Mouse (Mus musculus) CH12.LX (cell line): ENCODE measurements around the gene Rab36. TPM values are rescaled to one million over a fixed set of nuclear protein-coding genes. Genes with fewer than 3 reads are reported as not detected.

Source experiments
- DNase-seq: peaks from one replicate; pipeline ENCODE4 v3.0.0-alpha.2; 2013; ENCODE audit errors: extremely low read depth
- H3K27ac ChIP-seq: 2 replicates; pipeline ENCODE4 v1.5.1; 2012; ENCODE audit warnings: low read depth, mild to moderate bottlenecking, control low read depth, moderate library complexity; ENCODE audit not compliant: insufficient read depth
- H3K27me3 ChIP-seq: replicated peaks from 2 replicates; pipeline ENCODE3; 2012; ENCODE audit warnings: inconsistent platforms
- H3K36me3 ChIP-seq, 2 experiments: replicated peaks in 1 of 2; 2 replicates each; pipeline versions ENCODE3 to v1.6.1; 2012; ENCODE audit warnings: inconsistent platforms in 1 of 2, low read length in 1 of 2, mild to moderate bottlenecking in 1 of 2, mixed read lengths in 1 of 2, moderate library complexity in 1 of 2; ENCODE audit not compliant: control insufficient read depth in 1 of 2, insufficient read depth in 1 of 2
- H3K4me1 ChIP-seq, 2 experiments: 2 replicates each; pipeline ENCODE4 v1.6.1; 2012; ENCODE audit warnings: inconsistent platforms in 1 of 2, moderate library complexity in 1 of 2; ENCODE audit not compliant: insufficient read depth in 2 of 2, control insufficient read depth in 1 of 2
- H3K4me2 ChIP-seq: 2 replicates; pipeline ENCODE4 v1.6.1; 2012; ENCODE audit warnings: low read depth, mild to moderate bottlenecking, control low read depth; ENCODE audit not compliant: poor library complexity, insufficient read depth, severe bottlenecking
- H3K4me3 ChIP-seq, 3 experiments: fragments of 150-350 bp in 1 of 3; sonication (generic) in 1 of 3; replicated peaks in 1 of 3; 2 replicates each; pipeline versions ENCODE3 to v1.5.1; 2011 to 2012; ENCODE audit warnings: low read depth in 2 of 3, low read length in 2 of 3, mild to moderate bottlenecking in 2 of 3, moderate library complexity in 2 of 3, control low read depth in 1 of 3, improper control_type of control experiment in 1 of 3, inconsistent platforms in 1 of 3, mixed read lengths in 1 of 3; ENCODE audit not compliant: poor library complexity in 1 of 3
- H3K79me2 ChIP-seq: replicated peaks from 2 replicates; pipeline ENCODE4 v1.6.1; 2012; ENCODE audit warnings: mild to moderate bottlenecking, moderate library complexity; ENCODE audit not compliant: control insufficient read depth, poor library complexity, insufficient read depth, severe bottlenecking; ENCODE audit errors: extremely low read depth
- H3K9ac ChIP-seq: 2 replicates; pipeline ENCODE4 v1.6.1; 2012; ENCODE audit warnings: low read depth, mild to moderate bottlenecking, control low read depth, moderate library complexity; ENCODE audit not compliant: insufficient read depth
- H3K9me3 ChIP-seq: replicated peaks from 2 replicates; pipeline ENCODE3; 2012; ENCODE audit warnings: low read length, inconsistent platforms, mixed read lengths
- CHD1 ChIP-seq: IDR thresholded peaks from 2 replicates; pipeline ENCODE4 v1.6.1; 2012; ENCODE audit warnings: low read depth, low read length, improper control_type of control experiment, inconsistent platforms
- CHD2 ChIP-seq: IDR thresholded peaks from 2 replicates; pipeline ENCODE4 v1.6.1; 2011; ENCODE audit warnings: low read length, improper control_type of control experiment
- CTCF ChIP-seq, 2 experiments: IDR thresholded peaks in 1 of 2; conservative IDR thresholded peaks in 1 of 2; 2 replicates each; pipeline ENCODE4 v1.5.1; 2011 to 2012; ENCODE audit warnings: low read depth in 2 of 2, low read length in 2 of 2, improper control_type of control experiment in 1 of 2, inconsistent platforms in 1 of 2, mild to moderate bottlenecking in 1 of 2, moderate library complexity in 1 of 2
- E2F4 ChIP-seq: IDR thresholded peaks from 2 replicates; pipeline ENCODE4 v1.6.1; 2011; ENCODE audit warnings: low read depth, low read length, improper control_type of control experiment; ENCODE audit not compliant: insufficient replicate concordance
- EP300 ChIP-seq: IDR thresholded peaks from 2 replicates; pipeline ENCODE4 v1.6.1; 2011; ENCODE audit warnings: low read length, improper control_type of control experiment
- ETS1 ChIP-seq: conservative IDR thresholded peaks from 2 replicates; pipeline ENCODE4 v1.6.1; 2012; ENCODE audit warnings: low read depth, mild to moderate bottlenecking, inconsistent platforms, low read length, improper control_type of control experiment, moderate library complexity
- GABPA ChIP-seq: IDR thresholded peaks from 2 replicates; pipeline ENCODE4 v1.6.1; 2012; ENCODE audit warnings: low read depth, low read length, improper control_type of control experiment, inconsistent platforms; ENCODE audit not compliant: insufficient replicate concordance
- JUND ChIP-seq: conservative IDR thresholded peaks from 2 replicates; pipeline ENCODE4 v1.6.1; 2011; ENCODE audit warnings: low read depth, low read length, improper control_type of control experiment
- MAFK ChIP-seq: IDR thresholded peaks from 2 replicates; pipeline ENCODE4 v1.6.1; 2011; ENCODE audit warnings: low read length, improper control_type of control experiment; ENCODE audit not compliant: insufficient replicate concordance
- MEF2A ChIP-seq: IDR thresholded peaks from 2 replicates; pipeline ENCODE4 v1.6.1; 2014; ENCODE audit warnings: low read depth, mild to moderate bottlenecking, inconsistent platforms, low read length, improper control_type of control experiment, borderline replicate concordance
- NELFE ChIP-seq: IDR thresholded peaks from 2 replicates; pipeline ENCODE4 v1.6.1; 2011; ENCODE audit warnings: low read depth, low read length, improper control_type of control experiment
- POLR2A ChIP-seq: IDR thresholded peaks from 2 replicates; pipeline ENCODE4 v1.6.1; 2011; ENCODE audit warnings: low read depth, mild to moderate bottlenecking, improper control_type of control experiment, low read length
- POLR2AphosphoS2 ChIP-seq: IDR thresholded peaks from 2 replicates; pipeline ENCODE4 v1.6.1; 2011; ENCODE audit warnings: low read depth, low read length, improper control_type of control experiment
- RAD21 ChIP-seq: IDR thresholded peaks from 2 replicates; pipeline ENCODE4 v1.6.1; 2011; ENCODE audit warnings: low read depth, mild to moderate bottlenecking, low read length, improper control_type of control experiment, moderate library complexity
- SIN3A ChIP-seq: IDR thresholded peaks from 2 replicates; pipeline ENCODE4 v1.6.1; 2012; ENCODE audit warnings: low read length, improper control_type of control experiment, inconsistent platforms
- SMC3 ChIP-seq: IDR thresholded peaks from 2 replicates; pipeline ENCODE4 v1.6.1; 2011; ENCODE audit warnings: low read depth, low read length, improper control_type of control experiment
- TCF12 ChIP-seq: IDR thresholded peaks from 2 replicates; pipeline ENCODE4 v1.6.1; 2014; ENCODE audit warnings: low read depth, mild to moderate bottlenecking, inconsistent platforms, low read length, improper control_type of control experiment
- USF1 ChIP-seq: IDR thresholded peaks from 2 replicates; pipeline ENCODE4 v1.6.1; 2014; ENCODE audit warnings: low read depth, mild to moderate bottlenecking, inconsistent platforms, low read length, improper control_type of control experiment
- USF2 ChIP-seq: conservative IDR thresholded peaks from 2 replicates; pipeline ENCODE4 v1.6.1; 2011; ENCODE audit warnings: low read depth, low read length, improper control_type of control experiment
- ZC3H11A ChIP-seq: IDR thresholded peaks from 2 replicates; pipeline ENCODE4 v1.6.1; 2012; ENCODE audit warnings: low read depth, mild to moderate bottlenecking, inconsistent platforms, low read length, improper control_type of control experiment
- dilution Hi-C: fragments of 300-500 bp; cut with MboI; formaldehyde crosslinking; loops from 2 replicates; pipeline ENCODE4 v1.14.3; 2020; ENCODE audit warnings: low sequenced_read_pairs; ENCODE audit not compliant: extremely low pct_unique_long_range_greater_than_20kb, extremely low pct_ligation_motif_present
- in situ Hi-C: fragments of 300-500 bp; cut with MboI; formaldehyde crosslinking; loops from 3 replicates; pipeline ENCODE4 v1.14.3; 2019; ENCODE audit warnings: low sequenced_read_pairs, low pct_ligation_motif_present, low pct_unique_long_range_greater_than_20kb, mixed read lengths
- polyA plus RNA-seq: library from polyadenylated mRNA; unstranded; fragments of >175 nt; gene quantifications from 2 replicates; pipeline ENCODE4 v1.2.1, GENCODE M21; 2012; ENCODE audit warnings: low read depth; ENCODE audit not compliant: insufficient read length
- total RNA-seq, 2 experiments: library from RNA; depleted of rRNA; stranded (reverse); fragments of 300-350 nt in 1 of 2; fragments of >200 nt in 1 of 2; gene quantifications; 2 replicates each; pipeline ENCODE4 v1.2.3; 2012 to 2014

The Rab36 gene
- total and polyA plus RNA-seq, 3 experiments = 0.34 to 1.2 (median 0.59) TPM

- Histone ChIP-seq H3K27ac (no peak overlapping the region), H3K9me3 (no peaks in the 10 kb centered on the region), H3K9ac (no peak overlapping the region), H3K4me1 (peaks cover 6 to 25% of the 10 kb centered on the region in 2 experiments), H3K4me2 (no peak overlapping the region), H3K79me2 (no peaks in the 10 kb centered on the region; the same call in none of the 2 replicates)
- DNase-seq = peak; percentile 51
- dilution Hi-C loops (no loop called here), in situ Hi-C loops (no loop called here)
- TF ChIP-seq RAD21 (peak; percentile 48), CHD2 (peak; percentile 49), TCF12 (peak; percentile 20; the same call in 1 of the 2 replicates), CTCF (conservative IDR thresholded peaks at IDR 0.05 in 1 of 2, IDR thresholded peaks at IDR 0.05 in 1 of 2; ENCODE audit: low read depth in 2 of 2, low read length in 2 of 2) (peak in 1 of 2 experiments; percentile 72; a peak in 2 of 4 replicates), POLR2A (no peak), GABPA (no peak), SMC3 (peak; percentile 80)
- TF ChIP-seq, all 38 proteins: peak for 5
- no peak overlapping the region for H3K4me3 ChIP-seq
- peaks cover 1% of the 10 kb centered on the region for H3K27me3 ChIP-seq
- peaks cover 44 to 45% of the 10 kb centered on the region in 2 experiments for H3K36me3 ChIP-seq
Observed at GRCm38 (mm10) chr10:74989814-74990213, 47.0 kb upstream of the Rab36 start.

GRCm38 (mm10) chr10:74990584-74991322 lies 46.1 kb upstream of the Rab36 start:
- no peaks in the 10 kb centered on the region for H3K9me3 ChIP-seq
- no peak overlapping the region for H3K27ac ChIP-seq
- peaks cover 45 to 46% of the 10 kb centered on the region in 2 experiments for H3K36me3 ChIP-seq
- in situ Hi-C loops (no loop called here), dilution Hi-C loops (no loop called here)
- H3K4me2 ChIP-seq = no peak overlapping the region
- H3K79me2 ChIP-seq = no peaks in the 10 kb centered on the region; the same call in none of the 2 replicates
- TF ChIP-seq SMC3 (no peak), SIN3A (no peak), MEF2A (no peak), MAFK (no peak), POLR2A (no peak)
- H3K4me3 ChIP-seq = no peak overlapping the region
- DNase-seq = no peak
- no peak overlapping the region for H3K9ac ChIP-seq
- peaks cover 1% of the 10 kb centered on the region for H3K27me3 ChIP-seq
- peaks cover 6 to 25% of the 10 kb centered on the region in 2 experiments for H3K4me1 ChIP-seq

GRCm38 (mm10) chr10:74994863-74995262 lies 42.0 kb upstream of the Rab36 start:
- peaks cover 41 to 54% of the 10 kb centered on the region in 2 experiments for H3K36me3 ChIP-seq
- no peak overlapping the region for H3K9ac ChIP-seq
- H3K27ac ChIP-seq = no peak overlapping the region
- DNase-seq = no peak
- no peak overlapping the region for H3K4me3 ChIP-seq
- peaks cover 0 to 4% of the 10 kb centered on the region in 2 experiments; a peak in 2 of 4 replicates for H3K4me1 ChIP-seq
- H3K79me2 ChIP-seq = peaks cover 8% of the 10 kb centered on the region
- no peak overlapping the region for H3K4me2 ChIP-seq
- dilution Hi-C loops (no loop called here), in situ Hi-C loops (no loop called here)
- peaks cover 1% of the 10 kb centered on the region for H3K27me3 ChIP-seq
- no peaks in the 10 kb centered on the region for H3K9me3 ChIP-seq
- no peak for TF ChIP-seq JUND
- no peak for TF ChIP-seq USF1
- TF ChIP-seq ETS1 = no peak
- no peak for TF ChIP-seq EP300
- TF ChIP-seq SIN3A = no peak
- no peak for TF ChIP-seq TCF12
- no peak for TF ChIP-seq USF2
- TF ChIP-seq ZC3H11A = no peak
- TF ChIP-seq NELFE = no peak
- no peak for TF ChIP-seq E2F4
- TF ChIP-seq CHD1 = no peak
- TF ChIP-seq POLR2AphosphoS2 = no peak
